Mouse (Mus musculus) urinary bladder, postnatal 25 days (tissue): ENCODE measurements around the gene Glyr1.

Source experiments
- DNase-seq: peaks from one replicate; pipeline ENCODE4 v3.0.0; 2022; ENCODE audit warnings: low spot score

The Glyr1 gene

GRCm38 (mm10) chr16:5011285-5011684 is 38.4 kb downstream of the Glyr1 start:
- no peak for DNase-seq

GRCm38 (mm10) chr16:5010371-5010935 is 39.2 kb downstream of the Glyr1 start:
- DNase-seq: no peak

GRCm38 (mm10) chr16:5008076-5008475 is 41.6 kb downstream of the Glyr1 start:
- no peak for DNase-seq

GRCm38 (mm10) chr16:5007492-5007891 is 42.2 kb downstream of the Glyr1 start:
- no peak for DNase-seq

- DNase-seq: peak; percentile 40
Measured at GRCm38 (mm10) chr16:5007067-5007466, 42.6 kb downstream of the Glyr1 start, which contains the start of gene Smim22. Smim22 (plus strand) TSS chr16:5007288.

- no peak for DNase-seq
Measured at GRCm38 (mm10) chr16:5000611-5001010, 49.1 kb downstream of the Glyr1 start.

GRCm38 (mm10) chr16:4998984-4999383 is 50.7 kb downstream of the Glyr1 start:
- DNase-seq: no peak

- no peak for DNase-seq
Measured at GRCm38 (mm10) chr16:4997553-4997952, 52.1 kb downstream of the Glyr1 start, which contains the start of gene Sept12. Sept12 (minus strand) TSS chr16:4997852.

GRCm38 (mm10) chr16:4993276-4993675 is 56.4 kb downstream of the Glyr1 start:
- no peak for DNase-seq

- DNase-seq: no peak
Measured at GRCm38 (mm10) chr16:4984717-4985116, 64.9 kb downstream of the Glyr1 start.

- DNase-seq: no peak
Measured at GRCm38 (mm10) chr16:4979755-4980380, 69.8 kb downstream of the Glyr1 start.

GRCm38 (mm10) chr16:4978275-4979051 is 71.2 kb downstream of the Glyr1 start:
- no peak for DNase-seq

- DNase-seq: no peak
Measured at GRCm38 (mm10) chr16:4976180-4976579, 73.5 kb downstream of the Glyr1 start.

- no peak for DNase-seq
Measured at GRCm38 (mm10) chr16:4974521-4974920, 75.1 kb downstream of the Glyr1 start.

- DNase-seq: no peak
Measured at GRCm38 (mm10) chr16:4971626-4972025, 78.0 kb downstream of the Glyr1 start.

- no peak for DNase-seq
Measured at GRCm38 (mm10) chr16:4969055-4969843, 80.4 kb downstream of the Glyr1 start.

- no peak for DNase-seq
Measured at GRCm38 (mm10) chr16:4968426-4968825, 81.2 kb downstream of the Glyr1 start.

- DNase-seq: no peak
Measured at GRCm38 (mm10) chr16:4965392-4966129, 84.1 kb downstream of the Glyr1 start.

GRCm38 (mm10) chr16:4964731-4965391 is 84.8 kb downstream of the Glyr1 start:
- no peak for DNase-seq
